13 mouse cellular contexts compared by ENCODE assay signal in the genomic region with DNA sequence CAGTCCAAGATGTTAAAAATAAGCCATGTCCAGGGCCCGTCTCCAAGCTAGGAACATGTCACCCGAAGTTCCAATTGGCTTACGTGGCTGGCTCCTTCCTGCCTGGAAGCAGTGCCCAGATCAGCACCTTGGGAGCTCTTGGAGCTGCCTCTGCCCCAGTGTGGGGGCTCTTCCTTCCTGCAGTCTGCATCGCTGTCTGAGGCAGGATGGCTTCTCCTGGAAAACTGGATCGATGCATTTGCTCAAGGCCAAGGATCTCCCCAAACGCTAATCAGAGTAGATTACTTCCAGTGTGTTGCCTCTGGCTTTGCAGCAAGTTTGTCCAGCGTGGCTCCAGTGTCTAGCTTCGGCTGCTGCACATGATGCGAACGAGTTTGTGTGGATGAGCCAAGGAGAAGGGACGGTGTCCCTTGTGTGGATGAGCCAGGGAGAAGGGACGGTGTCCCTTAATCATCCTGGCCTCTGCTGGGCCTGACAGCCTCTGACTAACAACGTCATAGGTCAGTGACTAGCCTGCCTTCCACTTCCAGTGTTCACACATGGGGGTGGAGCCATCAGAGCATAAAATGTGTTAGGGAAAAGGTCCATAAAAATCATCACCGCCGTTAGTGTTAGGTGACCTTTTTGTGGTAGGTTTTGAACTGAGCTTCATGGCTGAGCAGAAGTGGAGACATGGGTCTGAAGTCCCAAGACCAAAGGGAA. TPM values are rescaled to one million over a fixed set of nuclear protein-coding genes. Genes with fewer than 3 reads are reported as not detected.
DNase-seq lines count a peak whose midpoint lies in the region; ATAC-seq and TF ChIP-seq lines count a peak whose summit lies in the region.
"Had no signal": no experiment of that assay in that cellular context is flagged by ENCODE, and none has a peak within 500 bp of the region (broad histone marks: within the 10 kb centered on the region; RNA-seq: fewer than 3 reads in every experiment).

No protein-coding gene starts in this region.

- no peak for DNase-seq in hindbrain, embryonic 10.5 days (ENCODE audit: low spot score)
- no peak for DNase-seq in embryonic facial prominence, embryonic 10.5 days (ENCODE audit: low spot score)
- DNase-seq in thymus, adult 2 months: no peak
- DNase-seq in frontal cortex, postnatal 14 days (ENCODE audit: low spot score in 2 of 2): no peak
- DNase-seq: layer of hippocampus, postnatal 36 days had no signal

- 0 out of 2 replicates have a peak, but pooled peaks have one; percentile 17 for ATAC-seq in hindbrain, embryonic 15.5 days (ENCODE audit: low FRiP score, low read depth)
- 0 out of 2 replicates have a peak, but pooled peaks have one; percentile 39 for ATAC-seq in intestine, embryonic 16.5 days
- ATAC-seq in limb, embryonic 13.5 days (ENCODE audit: low FRiP score, low read depth): no peak
- no peak for ATAC-seq in CD4-positive, CD25-positive, alpha-beta regulatory T cell, adult 4 months

- H3K9me3 ChIP-seq in hindbrain, embryonic 15.5 days: no peaks in the 10 kb centered on the region
- no peaks in the 10 kb centered on the region for H3K9me3 ChIP-seq in hindbrain, embryonic 10.5 days
- no peaks in the 10 kb centered on the region for H3K9me3 ChIP-seq in embryonic facial prominence, embryonic 10.5 days
- H3K9me3 ChIP-seq in intestine, embryonic 16.5 days (ENCODE audit: control insufficient read depth, low read length): no peaks in the 10 kb centered on the region
- H3K9me3 ChIP-seq in limb, embryonic 13.5 days: no peaks in the 10 kb centered on the region
- H3K9me3 ChIP-seq: G1E had no signal

- H3K27ac ChIP-seq in hindbrain, embryonic 15.5 days (replicated peaks): no peak overlapping the region
- no peak overlapping the region; the same call in 1 of the 2 replicates for H3K27ac ChIP-seq in hindbrain, embryonic 10.5 days
- H3K27ac ChIP-seq in embryonic facial prominence, embryonic 10.5 days (replicated peaks): peak overlapping the region; percentile 48
- H3K27ac ChIP-seq in intestine, embryonic 16.5 days (ENCODE audit: low read length): no peak overlapping the region
- peak overlapping the region; percentile 39 for H3K27ac ChIP-seq in limb, embryonic 13.5 days
- H3K27ac ChIP-seq in thymus, adult 2 months (ENCODE audit: control insufficient read depth, insufficient read depth, low read length): no peak overlapping the region

- no peak overlapping the region for H3K4me2 ChIP-seq in hindbrain, embryonic 15.5 days
- H3K4me2 ChIP-seq in intestine, embryonic 16.5 days (ENCODE audit: low read depth, low read length): no peak overlapping the region
- no peak overlapping the region for H3K4me2 ChIP-seq in limb, embryonic 13.5 days (replicated peaks)

- TF ChIP-seq POLR2A in thymus, adult 2 months (IDR thresholded peaks at IDR 0.05; ENCODE audit: control insufficient read depth, extremely low read depth, insufficient read depth, low read length, poor library complexity): no peak

- WGBS in hindbrain, embryonic 15.5 days: 62% methylated on average over 15 of the region's 15 CpGs
- 87% methylated on average over 15 of the region's 15 CpGs for WGBS in hindbrain, embryonic 10.5 days
- WGBS in embryonic facial prominence, embryonic 10.5 days: 75% methylated on average over 15 of the region's 15 CpGs
- 57% methylated on average over 15 of the region's 15 CpGs for WGBS in intestine, embryonic 16.5 days
- WGBS in limb, embryonic 13.5 days: 51% methylated on average over 15 of the region's 15 CpGs
- WGBS in thymus, adult 2 months: 88% methylated on average over 15 of the region's 15 CpGs

- no peak overlapping the region for H3K4me3 ChIP-seq in hindbrain, embryonic 15.5 days
- no peak overlapping the region for H3K4me3 ChIP-seq in hindbrain, embryonic 10.5 days
- no peak overlapping the region for H3K4me3 ChIP-seq in embryonic facial prominence, embryonic 10.5 days
- no peak overlapping the region for H3K4me3 ChIP-seq in intestine, embryonic 16.5 days (ENCODE audit: low read length)
- H3K4me3 ChIP-seq in limb, embryonic 13.5 days: no peak overlapping the region
- no peak overlapping the region for H3K4me3 ChIP-seq in thymus, adult 2 months (ENCODE audit: control insufficient read depth, insufficient read depth, low read length)

- no peaks in the 10 kb centered on the region for H3K36me3 ChIP-seq in hindbrain, embryonic 15.5 days
- H3K36me3 ChIP-seq in hindbrain, embryonic 10.5 days: no peaks in the 10 kb centered on the region
- 0 out of 2 replicates have a peak, but pooled peaks cover 6% of the 10 kb centered on the region for H3K36me3 ChIP-seq in embryonic facial prominence, embryonic 10.5 days (replicated peaks)
- H3K36me3 ChIP-seq in intestine, embryonic 16.5 days (ENCODE audit: control insufficient read depth, insufficient read depth, low read length): no peaks in the 10 kb centered on the region
- H3K36me3 ChIP-seq in limb, embryonic 13.5 days: no peaks in the 10 kb centered on the region
- no peaks in the 10 kb centered on the region for H3K36me3 ChIP-seq in thymus, adult 2 months (ENCODE audit: control insufficient read depth, insufficient read depth, low read length)
- H3K36me3 ChIP-seq: G1E had no signal

- no peak for TF ChIP-seq CTCF in thymus, adult 2 months (IDR thresholded peaks at IDR 0.05; ENCODE audit: borderline replicate concordance, control insufficient read depth, extremely low read depth, insufficient read depth, low read length, poor library complexity)

- no peaks in the 10 kb centered on the region for H3K27me3 ChIP-seq in hindbrain, embryonic 15.5 days
- no peaks in the 10 kb centered on the region for H3K27me3 ChIP-seq in hindbrain, embryonic 10.5 days (ENCODE audit: insufficient read depth, poor library complexity, severe bottlenecking)
- no peaks in the 10 kb centered on the region for H3K27me3 ChIP-seq in embryonic facial prominence, embryonic 10.5 days (replicated peaks; ENCODE audit: low read depth, poor library complexity, severe bottlenecking)
- no peaks in the 10 kb centered on the region for H3K27me3 ChIP-seq in intestine, embryonic 16.5 days (replicated peaks; ENCODE audit: control insufficient read depth, insufficient read depth, low read length)
- H3K27me3 ChIP-seq in limb, embryonic 13.5 days: no peaks in the 10 kb centered on the region
- H3K27me3 ChIP-seq in thymus, adult 2 months (ENCODE audit: control insufficient read depth, insufficient read depth, low read length): no peaks in the 10 kb centered on the region

- no peak overlapping the region for H3K9ac ChIP-seq in hindbrain, embryonic 15.5 days
- H3K9ac ChIP-seq in intestine, embryonic 16.5 days (ENCODE audit: low read depth, low read length): no peak overlapping the region
- H3K9ac ChIP-seq in limb, embryonic 13.5 days: peak overlapping the region; percentile 39; the same call in 1 of the 2 replicates

- peaks cover 10% of the 10 kb centered on the region for H3K4me1 ChIP-seq in hindbrain, embryonic 15.5 days (replicated peaks)
- H3K4me1 ChIP-seq in hindbrain, embryonic 10.5 days (replicated peaks): peaks cover 25% of the 10 kb centered on the region
- H3K4me1 ChIP-seq in embryonic facial prominence, embryonic 10.5 days: peaks cover 54% of the 10 kb centered on the region
- H3K4me1 ChIP-seq in intestine, embryonic 16.5 days (ENCODE audit: control insufficient read depth, insufficient read depth, low read length): peaks cover 15% of the 10 kb centered on the region
- H3K4me1 ChIP-seq in limb, embryonic 13.5 days: peaks cover 80% of the 10 kb centered on the region
- H3K4me1 ChIP-seq in thymus, adult 2 months (replicated peaks; ENCODE audit: control insufficient read depth, insufficient read depth, low read length): peaks cover 11% of the 10 kb centered on the region

RNA-seq across cellular contexts. Expression of gene Flnb, which starts 25.0 kb away (rescaled TPM):
- 7.8 and 22.5 TPM in 2 replicates for polyA plus RNA-seq in hindbrain, embryonic 15.5 days (2015; fragmentation: Nextera tagmentation; extraction: Ambion mirVana)
- polyA plus RNA-seq in hindbrain, embryonic 10.5 days (2016; fragmentation: Nextera tagmentation; extraction: Ambion mirVana): 17.2 and 19.8 TPM in 2 replicates
- polyA plus RNA-seq in embryonic facial prominence, embryonic 10.5 days (2016; fragmentation: Nextera tagmentation; extraction: Ambion mirVana): 20.4 and 22.5 TPM in 2 replicates
- polyA plus RNA-seq in intestine, embryonic 16.5 days (2015; fragmentation: Nextera tagmentation; extraction: Ambion mirVana): 14.7 and 17.0 TPM in 2 replicates
- 44.2 and 45.3 TPM in 2 replicates for polyA plus RNA-seq in limb, embryonic 13.5 days (2015; fragmentation: Nextera tagmentation; extraction: Ambion mirVana)
- 26.4 and 26.5 TPM in 2 replicates for polyA plus RNA-seq in thymus, adult 2 months (2012; rRNA removed)
- 1 to 10 TPM; 5.0 to 7.5 TPM for polyA plus RNA-seq in CD4-positive, CD25-positive, alpha-beta regulatory T cell, adult 4 months (2017; shearing (Covaris generic))

RNA-seq across cellular contexts. Expression of gene Gm26661, which starts 51.4 kb away (rescaled TPM):
- polyA plus RNA-seq in hindbrain, embryonic 15.5 days (2015; fragmentation: Nextera tagmentation; extraction: Ambion mirVana): 0.49 and 0.52 TPM in 2 replicates
- not detected in 2 replicates for polyA plus RNA-seq in hindbrain, embryonic 10.5 days (2016; fragmentation: Nextera tagmentation; extraction: Ambion mirVana)
- not detected in 2 replicates for polyA plus RNA-seq in embryonic facial prominence, embryonic 10.5 days (2016; fragmentation: Nextera tagmentation; extraction: Ambion mirVana)
- polyA plus RNA-seq in intestine, embryonic 16.5 days (2015; fragmentation: Nextera tagmentation; extraction: Ambion mirVana): not detected in 2 replicates
- polyA plus RNA-seq in limb, embryonic 13.5 days (2015; fragmentation: Nextera tagmentation; extraction: Ambion mirVana): not detected in 2 replicates
- polyA plus RNA-seq in thymus, adult 2 months (2012; rRNA removed): not detected in 2 replicates
- not detected for polyA plus RNA-seq in CD4-positive, CD25-positive, alpha-beta regulatory T cell, adult 4 months (2017; shearing (Covaris generic))
- polyA plus RNA-seq: brain, embryonic 14.5 days; embryonic facial prominence, embryonic 14.5 days; G1E; spleen, adult 2 months had no signal

Comparison
In these comparisons a context has a peak if more than half of its experiments do, and no peak if none do; other contexts are left out.
1. ATAC-seq: peak in hindbrain, embryonic 15.5 days (single experiment) and intestine, embryonic 16.5 days (single experiment); none in limb, embryonic 13.5 days (single experiment) and CD4-positive, CD25-positive, alpha-beta regulatory T cell, adult 4 months (single experiment).
2. H3K27ac ChIP-seq: peak in embryonic facial prominence, embryonic 10.5 days (single experiment) and limb, embryonic 13.5 days (single experiment); none in hindbrain, embryonic 15.5 days (single experiment), hindbrain, embryonic 10.5 days (single experiment), intestine, embryonic 16.5 days (single experiment) and thymus, adult 2 months (single experiment).